Mouse (Mus musculus) erythroblast, adult 5-6 weeks (primary cell): ENCODE measurements around the gene Gm49380. TPM values are rescaled to one million over a fixed set of nuclear protein-coding genes. Genes with fewer than 3 reads are reported as not detected.

ENCODE experiments used
- ATAC-seq: replicated peaks from 2 replicates; pipeline ENCODE4 v1.8.0; 2016; ENCODE audit warnings: moderate number of reproducible peaks, mild to moderate bottlenecking, moderate TSS enrichment, inconsistent platforms; ENCODE audit not compliant: poor library complexity, low FRiP score, severe bottlenecking
- total RNA-seq, 2 experiments: library from RNA; stranded (forward) in 1 of 2; stranded (reverse) in 1 of 2; fragments of 150-400 nt in 1 of 2; fragments of 200-764, 138-1000 nt in 1 of 2; gene quantifications; 2 replicates each; pipeline versions ENCODE4 v1.2.3 to v1.2.4; 2015 to 2017; ENCODE audit warnings: low replicate concordance in 2 of 2

The Gm49380 gene
- not detected in 2 replicates for total RNA-seq (2015; ENCODE audit: low replicate concordance)
- total RNA-seq (2017; ENCODE audit: low replicate concordance), result not detected in 2 replicates

- peak; percentile 95 for ATAC-seq
Measured at GRCm38 (mm10) chr9:44113105-44113789, at the start of gene Gm49380, which contains the start of gene Rnf26. Gene Gm49380 (minus strand): TSS chr9:44113500. Gene Rnf26 (minus strand): TSS chr9:44113517.

- no peak for ATAC-seq
Measured at GRCm38 (mm10) chr9:44159886-44160285, 46.6 kb upstream of the Gm49380 start.

DNA sequence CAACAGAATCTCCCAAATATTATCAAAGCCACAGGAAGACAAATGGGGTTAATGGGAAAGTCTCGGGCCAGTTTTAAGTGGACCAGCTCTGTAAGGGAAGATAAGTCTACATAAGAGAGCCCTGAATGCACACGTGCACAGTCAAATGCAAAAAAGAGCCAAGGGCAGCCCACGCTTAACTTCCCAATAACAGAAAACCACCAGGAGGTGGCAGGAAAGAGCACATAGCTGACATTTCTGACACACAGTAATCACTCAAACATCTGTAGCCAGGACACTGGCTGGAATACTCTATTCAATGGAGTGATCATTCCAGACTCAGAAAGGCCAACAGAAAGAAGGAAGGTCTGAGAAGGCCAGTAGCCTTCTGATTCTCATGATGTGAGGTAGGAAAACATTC lies 34.0 kb upstream of the Gm49380 start:
- ATAC-seq, result no peak

GRCm38 (mm10) chr9:44144718-44145060 lies 31.4 kb upstream of the Gm49380 start:
- no peak for ATAC-seq

GRCm38 (mm10) chr9:44144023-44144717 lies 30.9 kb upstream of the Gm49380 start:
- ATAC-seq, result no peak

GRCm38 (mm10) chr9:44143421-44143820 lies 30.1 kb upstream of the Gm49380 start:
- no peak for ATAC-seq

GRCm38 (mm10) chr9:44141951-44142350 lies 28.7 kb upstream of the Gm49380 start:
- ATAC-seq, result no peak

GRCm38 (mm10) chr9:44137846-44138245 lies 24.5 kb upstream of the Gm49380 start:
- no peak for ATAC-seq

GRCm38 (mm10) chr9:44135731-44136411 lies 22.6 kb upstream of the Gm49380 start:
- ATAC-seq, result no peak

- no peak for ATAC-seq
Measured at GRCm38 (mm10) chr9:44134851-44135730, 21.8 kb upstream of the Gm49380 start.

- no peak for ATAC-seq
Measured at GRCm38 (mm10) chr9:44134101-44134850, 21.0 kb upstream of the Gm49380 start, which contains the start of gene Mcam. Gene Mcam (plus strand): TSS chr9:44134469.

DNA sequence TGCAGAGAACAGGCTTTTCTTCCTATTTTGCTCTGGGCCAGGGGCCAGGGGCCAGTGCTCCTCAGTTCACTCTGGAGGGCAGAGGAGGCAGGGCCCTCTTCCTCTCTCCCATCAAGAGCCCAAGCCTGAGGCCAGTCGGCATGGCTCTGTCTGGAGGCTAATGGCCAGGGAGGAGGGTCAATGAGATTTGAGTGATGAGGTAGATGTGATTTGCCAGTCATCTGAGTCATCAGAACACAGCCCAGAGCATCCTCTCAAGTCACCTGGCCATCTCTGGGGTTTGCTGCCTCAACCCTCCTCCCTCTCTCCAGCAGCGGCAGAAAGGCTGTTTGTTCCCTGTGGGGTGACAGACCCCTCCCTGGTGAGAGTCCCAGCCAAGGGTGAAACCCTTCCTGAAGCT lies 20.0 kb upstream of the Gm49380 start:
- no peak for ATAC-seq

- no peak for ATAC-seq
Measured at GRCm38 (mm10) chr9:44132200-44132599, 18.9 kb upstream of the Gm49380 start.

GRCm38 (mm10) chr9:44131276-44131590 lies 17.9 kb upstream of the Gm49380 start:
- no peak for ATAC-seq

DNA sequence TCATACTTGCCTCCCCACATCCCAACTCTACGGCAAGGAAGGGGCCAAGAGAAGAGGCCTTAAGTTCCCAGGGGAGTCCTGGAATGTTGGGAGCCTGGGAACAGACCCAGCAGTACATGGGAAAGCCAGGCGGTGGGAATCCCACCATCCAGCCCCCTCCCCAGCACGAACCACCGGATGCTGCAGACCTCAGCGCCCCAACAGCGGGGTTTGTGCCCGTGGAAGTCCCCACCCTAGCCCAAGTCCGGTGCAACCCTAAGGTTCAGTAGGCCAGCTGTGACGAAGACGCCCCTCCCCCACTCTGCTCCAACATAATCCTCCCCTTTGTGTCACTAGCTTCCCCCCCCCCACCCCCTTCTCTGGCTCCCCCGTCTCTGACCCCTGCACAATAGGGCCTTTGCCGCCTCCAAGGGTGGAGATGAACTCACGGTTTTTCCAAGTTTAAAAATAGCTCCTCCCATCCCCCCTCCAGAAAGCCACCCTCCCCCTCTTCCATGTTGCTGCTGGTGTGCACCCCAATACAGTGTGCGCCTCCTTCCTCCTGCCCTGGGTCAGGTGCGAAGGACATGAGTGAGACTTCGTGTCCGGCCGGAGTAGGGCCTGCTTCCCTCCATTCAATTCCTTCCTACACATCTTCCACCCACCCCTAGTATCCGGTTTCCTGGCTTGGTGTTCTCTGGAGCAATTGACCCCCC lies 17.4 kb upstream of the Gm49380 start:
- ATAC-seq, result no peak

GRCm38 (mm10) chr9:44130034-44130433 lies 16.7 kb upstream of the Gm49380 start:
- no peak for ATAC-seq

- no peak for ATAC-seq
Measured at GRCm38 (mm10) chr9:44129633-44130032, 16.3 kb upstream of the Gm49380 start.

DNA sequence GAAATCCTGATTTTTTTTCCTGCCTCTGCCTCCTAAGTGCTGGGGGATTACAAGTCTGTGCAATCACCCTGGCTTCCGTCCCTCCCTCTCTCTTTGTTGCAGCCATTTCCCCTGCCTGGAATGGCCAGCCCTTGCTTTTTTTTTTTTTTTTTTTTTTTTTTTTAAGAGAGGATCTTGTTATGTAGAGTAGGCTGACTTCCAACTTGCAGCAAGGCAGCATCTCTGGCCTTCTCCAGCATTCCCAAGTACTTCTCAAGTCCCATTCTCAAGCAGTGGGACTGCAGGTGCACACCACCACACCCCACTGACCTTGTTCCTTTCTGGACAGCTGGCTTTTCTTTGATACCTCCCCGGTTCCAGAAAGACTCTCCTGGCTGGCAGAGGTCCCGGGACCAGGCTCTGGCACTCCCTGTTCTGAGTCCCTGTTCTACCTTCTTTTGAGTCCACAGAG lies 14.1 kb upstream of the Gm49380 start:
- ATAC-seq, result no peak

DNA sequence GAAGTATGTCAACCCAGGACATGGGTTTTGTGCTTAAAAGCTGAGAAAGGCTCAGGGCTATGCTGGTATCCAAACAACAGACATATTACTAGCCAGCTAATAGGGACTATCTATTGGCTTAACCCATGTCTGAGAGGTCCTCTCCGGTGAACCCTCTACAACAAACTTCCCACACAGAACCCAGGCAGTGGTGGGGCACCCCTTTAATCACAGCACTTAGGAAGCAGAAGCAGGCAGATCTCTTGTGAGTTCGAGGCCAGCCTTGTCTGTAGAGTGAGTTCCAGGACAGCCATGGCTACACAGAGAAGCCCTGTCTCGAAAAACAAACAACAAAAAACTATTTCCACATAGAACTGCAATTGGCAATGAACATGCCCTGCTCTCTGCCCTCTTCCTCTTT lies 13.4 kb upstream of the Gm49380 start:
- ATAC-seq, result no peak
